Comparison of ENCODE assay signal across 17 mouse cellular contexts in genomic region chr1:64732161-64732560, GRCm38 (mm10). TPM values are rescaled to one million over a fixed set of nuclear protein-coding genes. Genes with fewer than 3 reads are reported as not detected.
A peak's percentile ranks its signal among the peaks of the same experiment; 100 is the strongest.
DNase-seq lines count a peak whose midpoint lies in the region; ATAC-seq and TF ChIP-seq lines count a peak whose summit lies in the region.
"Had no signal": no experiment of that assay in that cellular context is flagged by ENCODE, and none has a peak within 500 bp of the region (broad histone marks: within the 10 kb centered on the region; RNA-seq: fewer than 3 reads in every experiment).

No protein-coding gene starts in this region.

- peak overlapping the region; percentile 93 for H3K27ac ChIP-seq in ES-Bruce4 (ENCODE audit: insufficient read depth, low read length)
- peak overlapping the region; percentile 54 for H3K27ac ChIP-seq in liver, embryonic 14.5 days
- H3K27ac ChIP-seq: limb, embryonic 13.5 days; midbrain, embryonic 13.5 days; neural tube, embryonic 12.5 days had no signal

- TF ChIP-seq POLR2A in ES-Bruce4 (IDR thresholded peaks at IDR 0.05; ENCODE audit: insufficient read depth, low read length): no peak

- WGBS in liver, embryonic 14.5 days (ENCODE audit: insufficient replicate concordance): 40% methylated on average over 10 of the region's 10 CpGs

- TF ChIP-seq CTCF in ES-Bruce4 (IDR thresholded peaks at IDR 0.05; ENCODE audit: low read depth, low read length): no peak
- no peak for TF ChIP-seq CTCF in liver, embryonic 14.5 days (IDR thresholded peaks at IDR 0.05; ENCODE audit: low read depth)

- no peaks in the 10 kb centered on the region for H3K9me3 ChIP-seq in ES-Bruce4 (replicated peaks; ENCODE audit: control insufficient read depth, insufficient read depth, low read length, poor library complexity, severe bottlenecking)
- H3K9me3 ChIP-seq in liver, embryonic 14.5 days (ENCODE audit: control insufficient read depth, low read length): no peaks in the 10 kb centered on the region
- H3K9me3 ChIP-seq: limb, embryonic 13.5 days; midbrain, embryonic 13.5 days; neural tube, embryonic 12.5 days had no signal

- no peaks in the 10 kb centered on the region for H3K27me3 ChIP-seq in ES-Bruce4 (ENCODE audit: control insufficient read depth, insufficient read depth, low read length, poor library complexity, severe bottlenecking)
- H3K27me3 ChIP-seq in liver, embryonic 14.5 days (ENCODE audit: control insufficient read depth, insufficient read depth, low read length): peaks cover 2% of the 10 kb centered on the region; the same call in 1 of the 2 replicates

- intact Hi-C loops in heart, postnatal 14 days (cut with DNase I): no loop called here

- H3K4me1 ChIP-seq in ES-Bruce4 (ENCODE audit: control insufficient read depth, insufficient read depth, low read length): peaks cover 3% of the 10 kb centered on the region
- H3K4me1 ChIP-seq in liver, embryonic 14.5 days (replicated peaks; ENCODE audit: control insufficient read depth in 2 of 2, insufficient read depth in 2 of 2, low read length in 1 of 2): peaks cover 37 to 43% of the 10 kb centered on the region in 2 experiments

- peak; percentile 93 for TF ChIP-seq EP300 in ES-Bruce4 (IDR thresholded peaks at IDR 0.05; ENCODE audit: insufficient read depth, low read depth, low read length)
- no peak for TF ChIP-seq EP300 in liver, embryonic 14.5 days (IDR thresholded peaks at IDR 0.05; ENCODE audit: low read depth)

- H3K36me3 ChIP-seq in ES-Bruce4 (ENCODE audit: control insufficient read depth, insufficient read depth, low read length, poor library complexity, severe bottlenecking): peaks cover 35% of the 10 kb centered on the region
- H3K36me3 ChIP-seq in liver, embryonic 14.5 days (replicated peaks; ENCODE audit: control insufficient read depth, insufficient read depth, low read depth): peaks cover 41% of the 10 kb centered on the region
- H3K36me3 ChIP-seq: midbrain, embryonic 13.5 days; neural tube, embryonic 12.5 days had no signal

- no peak for ATAC-seq in liver, embryonic 14.5 days (ENCODE audit: insufficient read depth)
- no peak for ATAC-seq in monocyte, adult 5-6 weeks (replicated peaks; ENCODE audit: insufficient number of reproducible peaks, low FRiP score, low TSS enrichment, poor library complexity, severe bottlenecking)
- no peak for ATAC-seq in megakaryocyte, adult 5-6 weeks (ENCODE audit: poor library complexity, severe bottlenecking)
- ATAC-seq: midbrain, embryonic 13.5 days had no signal

- H3K4me3 ChIP-seq in ES-Bruce4 (ENCODE audit: low read depth, low read length): peak overlapping the region; percentile 15
- H3K4me3 ChIP-seq in liver, embryonic 14.5 days (ENCODE audit: insufficient read depth in 1 of 2, low read depth in 2 of 2, low read length in 2 of 2): peak overlapping the region; percentile 9 to 95; a peak in 3 of 4 replicates
- H3K4me3 ChIP-seq: limb, embryonic 13.5 days; midbrain, embryonic 13.5 days; neural tube, embryonic 12.5 days had no signal

- H3K9ac ChIP-seq in ES-Bruce4 (ENCODE audit: low read depth, poor library complexity, severe bottlenecking): peak overlapping the region; percentile 31
- H3K9ac ChIP-seq in liver, embryonic 14.5 days (replicated peaks): peak overlapping the region; percentile 81
- H3K9ac ChIP-seq: limb, embryonic 13.5 days; midbrain, embryonic 13.5 days; neural tube, embryonic 12.5 days had no signal

- DNase-seq in heart, adult 11 months: peak; percentile 83
- DNase-seq in heart, postnatal 14 days: no peak
- peak; percentile 84 for DNase-seq in R1 (ENCODE audit: low read depth, low spot score)
- DNase-seq in liver, embryonic 14.5 days (ENCODE audit: low read depth in 3 of 3, low spot score in 3 of 3): no peak
- DNase-seq in thymus, postnatal 25 days: no peak
- DNase-seq: cerebellum, adult 18-20 months; kidney, adult 11 months; kidney, postnatal 25 days; layer of hippocampus, postnatal 36 days; lung, postnatal 14 days; thymus, postnatal 36 days had no signal

- H3K4me2 ChIP-seq in liver, embryonic 14.5 days (ENCODE audit: low read depth): peak overlapping the region; percentile 95
- H3K4me2 ChIP-seq: midbrain, embryonic 13.5 days had no signal

RNA-seq across cellular contexts. Expression of gene Fzd5, which starts 5.4 kb away (rescaled TPM):
- total RNA-seq in heart, postnatal 14 days (2021): 1 to 10 TPM; 4.7 to 4.9 TPM
- 18.0 and 19.4 TPM in 2 replicates for polyA plus RNA-seq in ES-Bruce4 (2011; ENCODE audit: insufficient read depth, insufficient read length, low read depth, missing spikeins)
- polyA plus RNA-seq in liver, embryonic 14.5 days (2012; rRNA removed): 3.4 and 4.3 TPM in 2 replicates
- polyA plus RNA-seq in liver, embryonic 14.5 days (2014; fragmentation: Nextera tagmentation; extraction: Ambion mirVana): 2.6 and 3.2 TPM in 2 replicates
- total RNA-seq in monocyte, adult 5-6 weeks (2017): 4.8 to 20.0 TPM (median 6.9 TPM) in 3 replicates
- 1.4 and 1.8 TPM in 2 replicates for total RNA-seq in megakaryocyte, adult 5-6 weeks (2015)
- 1.6 and 2.0 TPM in 2 replicates for total RNA-seq in megakaryocyte, adult 5-6 weeks (2017)

RNA-seq across cellular contexts. Expression of gene Ccnyl1, which starts 41.9 kb away (rescaled TPM):
- total RNA-seq in heart, postnatal 14 days (2021): 10 to 100 TPM; 20.5 to 21.4 TPM
- polyA plus RNA-seq in ES-Bruce4 (2011; ENCODE audit: insufficient read depth, insufficient read length, low read depth, missing spikeins): 29.2 and 31.6 TPM in 2 replicates
- 3.7 and 4.2 TPM in 2 replicates for polyA plus RNA-seq in liver, embryonic 14.5 days (2012; rRNA removed)
- 0.90 and 1.4 TPM in 2 replicates for polyA plus RNA-seq in liver, embryonic 14.5 days (2014; fragmentation: Nextera tagmentation; extraction: Ambion mirVana)
- total RNA-seq in monocyte, adult 5-6 weeks (2017): 4.4 to 7.2 TPM (median 4.7 TPM) in 3 replicates
- total RNA-seq in megakaryocyte, adult 5-6 weeks (2015): 10.6 and 12.6 TPM in 2 replicates
- 10.4 and 11.1 TPM in 2 replicates for total RNA-seq in megakaryocyte, adult 5-6 weeks (2017)

Comparison
In these comparisons a context has a peak if more than half of its experiments do, and no peak if none do; other contexts are left out.
1. DNase-seq: peak in heart, adult 11 months (single experiment) and R1 (single experiment); none in heart, postnatal 14 days (0 of 2), liver, embryonic 14.5 days (0 of 3) and thymus, postnatal 25 days (single experiment).